Mouse (Mus musculus) heart, postnatal 36 days (tissue): ENCODE results near the gene Il1rn. TPM values are rescaled to one million over a fixed set of nuclear protein-coding genes. Genes with fewer than 3 reads are reported as not detected.

Experiments used
- DNase-seq, 2 experiments: peaks; one replicate each; pipeline ENCODE4 v3.0.0; 2021 to 2022
- intact Hi-C: fragments of 180-260 bp; cut with DNase I; formaldehyde crosslinking; loops from one replicate; pipeline ENCODE4 v1.15.1; 2025
- total RNA-seq, 2 experiments: library from RNA; stranded (reverse); gene quantifications; 2 replicates each; pipeline ENCODE4 v1.2.3; 2021

Il1rn gene
- total RNA-seq, 2 experiments from 2014 or later = 0.14 to 0.25 TPM

- intact Hi-C loops = no loop called here
- DNase-seq = no peak
Measured at GRCm38 (mm10) chr2:24378747-24379450, 42.2 kb downstream of the Il1rn start.

DNA sequence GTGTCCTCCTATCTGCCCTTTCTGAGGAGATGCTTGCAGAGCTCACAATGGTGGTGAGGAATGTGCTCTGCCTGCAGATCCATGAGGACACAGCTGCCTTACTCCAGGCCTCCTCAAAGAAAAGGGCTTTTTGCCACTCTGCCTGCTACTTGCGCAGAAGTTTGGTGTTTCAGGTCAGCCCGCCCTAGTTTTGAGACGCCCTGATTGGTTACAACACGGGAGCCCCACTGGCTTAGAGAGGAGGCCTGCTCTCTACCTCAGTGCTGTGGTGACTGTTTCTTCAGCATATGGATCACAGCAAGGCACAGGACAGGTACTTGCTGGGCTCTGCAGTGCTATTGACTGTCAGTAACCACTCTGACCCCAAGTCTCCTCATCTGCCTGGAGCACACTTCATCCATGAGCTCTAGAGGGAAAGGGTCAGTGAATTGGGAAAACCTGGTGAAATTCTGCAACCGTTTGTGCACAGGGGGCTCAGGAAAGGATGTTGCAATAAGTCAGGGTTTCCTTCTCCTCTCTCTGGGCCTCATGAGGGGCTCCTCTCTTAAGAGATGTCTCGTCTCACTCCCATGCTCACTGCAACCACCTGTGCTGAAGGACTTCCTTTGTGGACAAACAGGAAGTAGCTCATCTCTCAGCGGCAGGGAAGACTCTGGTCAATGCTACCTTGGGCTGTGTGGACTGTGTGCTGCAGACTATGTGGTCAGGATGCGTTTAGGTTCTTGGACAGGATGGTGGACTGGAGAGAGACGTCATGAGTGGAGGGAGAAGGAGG is 46.0 kb downstream of the Il1rn start:
- no peak for DNase-seq
- intact Hi-C loops = no loop called here

DNA sequence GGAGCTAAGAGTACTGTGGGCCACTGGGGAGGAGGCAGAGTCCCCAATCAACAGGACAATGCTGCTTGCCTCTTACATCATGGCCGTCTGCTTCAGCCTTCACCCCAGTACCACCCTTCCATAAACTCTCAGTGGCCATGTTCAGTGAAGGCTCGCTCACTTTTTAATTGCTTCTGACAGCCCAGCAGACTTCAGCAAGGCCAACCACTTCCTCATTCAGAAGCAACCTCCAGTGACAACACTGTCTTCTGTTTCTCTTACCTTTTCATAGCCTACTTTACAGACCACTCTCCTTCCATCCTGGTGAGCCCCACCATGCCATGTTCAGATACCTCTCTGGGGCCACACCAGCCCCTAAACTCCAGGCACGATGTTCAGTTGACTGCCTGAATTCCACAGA is 47.0 kb downstream of the Il1rn start:
- intact Hi-C loops = no loop called here
- no peak for DNase-seq

DNA sequence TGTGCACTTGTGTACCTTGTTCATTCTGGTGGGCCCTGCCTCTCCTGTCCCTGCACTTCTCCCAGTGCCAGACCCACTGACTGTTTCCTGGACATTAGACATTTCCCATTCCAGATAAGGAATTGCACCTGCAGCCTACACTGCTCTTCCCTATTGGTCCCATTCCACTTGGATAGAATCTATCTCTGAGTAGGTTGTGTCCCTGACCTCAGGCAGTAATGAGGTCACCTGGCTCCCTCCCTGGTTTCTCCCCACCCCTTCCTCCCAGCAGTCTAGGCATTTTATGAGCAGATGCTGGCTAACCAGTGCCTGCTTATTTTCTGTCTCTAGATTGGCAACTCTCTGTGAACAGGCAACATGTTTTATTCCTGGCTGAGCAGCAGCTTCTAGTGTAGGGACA is 47.7 kb downstream of the Il1rn start:
- DNase-seq = no peak
- intact Hi-C loops = no loop called here

DNA sequence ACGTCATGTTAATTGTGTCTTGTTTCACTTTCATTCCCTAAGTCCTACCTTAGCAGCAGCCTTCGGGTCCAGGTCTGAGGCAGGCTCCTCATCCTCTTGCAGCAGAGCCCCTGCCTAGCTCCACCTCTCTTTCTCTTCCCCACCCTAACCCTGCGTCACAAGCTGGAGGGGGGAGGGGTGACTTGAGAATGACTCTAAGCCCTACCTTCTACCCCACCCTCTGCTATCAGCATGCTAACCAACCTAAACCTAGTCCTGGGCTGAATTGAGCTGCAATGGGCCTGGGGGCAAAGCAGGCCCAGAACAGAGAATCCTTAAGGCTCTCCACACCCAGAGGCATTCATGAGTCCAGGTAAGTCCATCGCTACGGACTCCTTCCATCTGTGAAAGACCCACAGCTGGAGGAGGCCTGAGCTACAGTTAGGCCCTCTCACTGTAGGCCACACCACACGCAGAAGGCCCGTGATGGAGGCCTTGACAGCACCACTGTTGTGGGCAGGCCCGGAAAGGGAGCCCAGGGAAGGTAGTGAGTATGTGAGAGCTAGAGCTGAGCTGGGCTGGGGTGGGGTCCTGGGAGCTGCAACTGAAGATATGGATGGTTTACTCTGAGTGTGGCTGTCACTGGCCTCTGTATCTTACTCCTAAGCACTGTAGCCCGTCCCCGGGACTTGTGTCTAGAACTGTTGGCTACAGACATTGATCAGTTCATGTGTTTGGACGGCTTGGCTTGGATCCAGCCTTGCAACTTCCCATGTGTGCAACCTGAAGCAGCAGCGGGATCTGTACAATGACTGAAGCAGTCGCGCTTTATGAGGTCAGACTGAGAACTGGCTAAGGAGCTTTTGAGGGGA is 48.7 kb downstream of the Il1rn start:
- DNase-seq = no peak
- intact Hi-C loops = no loop called here

- DNase-seq = peak; percentile 21 to 25
- intact Hi-C loops = no loop called here
Measured at GRCm38 (mm10) chr2:24386158-24386963, 49.7 kb downstream of the Il1rn start.

- no peak for DNase-seq
Measured at GRCm38 (mm10) chr2:24386964-24387320, 50.3 kb downstream of the Il1rn start.

DNA sequence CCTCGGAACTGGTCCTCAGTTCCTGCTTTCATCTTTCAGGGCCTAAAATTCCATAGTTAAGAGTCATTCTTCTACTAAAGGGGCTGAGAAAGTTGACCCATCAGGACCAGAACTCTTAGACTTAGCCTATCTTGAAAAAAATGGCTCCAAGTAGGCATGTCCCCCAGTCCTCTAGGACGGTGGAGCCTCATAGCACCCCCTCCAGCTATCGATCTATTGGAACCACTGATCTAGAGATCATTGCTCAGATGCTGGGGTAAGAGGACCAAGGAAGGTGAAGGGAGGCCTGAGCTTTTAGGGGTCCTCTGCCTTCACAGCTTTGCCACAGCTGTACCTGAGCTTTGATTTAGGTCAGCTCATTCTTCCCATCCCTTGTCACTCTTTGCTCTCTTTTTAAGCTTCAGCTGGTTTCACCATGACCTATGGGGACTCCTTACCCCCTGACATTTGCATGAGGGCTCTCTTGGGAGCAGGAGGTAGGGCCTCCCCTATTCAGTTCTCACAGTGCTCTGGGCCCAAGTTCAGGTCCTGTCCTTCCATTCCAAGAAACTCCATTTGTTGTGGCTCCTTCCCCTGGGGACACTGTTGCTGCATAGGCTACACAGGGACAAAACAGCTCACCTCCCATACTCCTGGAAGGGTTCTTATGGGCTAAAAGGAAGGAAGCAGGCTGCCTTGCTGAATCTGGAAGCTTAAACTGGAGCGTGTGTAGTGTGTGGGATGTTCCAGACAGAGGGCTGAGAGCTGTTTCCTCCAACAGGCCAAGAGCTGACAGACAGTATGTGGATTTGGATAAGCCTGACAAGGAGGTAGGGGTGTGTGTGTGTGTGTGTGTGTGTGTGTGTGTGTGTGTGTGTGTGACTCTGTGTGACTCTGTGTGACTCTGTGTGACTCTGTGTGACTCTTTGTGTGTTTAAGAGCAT is 51.0 kb downstream of the Il1rn start:
- DNase-seq = no peak
- intact Hi-C loops = no loop called here

More at GRCm38 (mm10) chr2:24386964-24387320, 50.3 kb downstream of the Il1rn start:
- intact Hi-C loops = no loop called here

DNA sequence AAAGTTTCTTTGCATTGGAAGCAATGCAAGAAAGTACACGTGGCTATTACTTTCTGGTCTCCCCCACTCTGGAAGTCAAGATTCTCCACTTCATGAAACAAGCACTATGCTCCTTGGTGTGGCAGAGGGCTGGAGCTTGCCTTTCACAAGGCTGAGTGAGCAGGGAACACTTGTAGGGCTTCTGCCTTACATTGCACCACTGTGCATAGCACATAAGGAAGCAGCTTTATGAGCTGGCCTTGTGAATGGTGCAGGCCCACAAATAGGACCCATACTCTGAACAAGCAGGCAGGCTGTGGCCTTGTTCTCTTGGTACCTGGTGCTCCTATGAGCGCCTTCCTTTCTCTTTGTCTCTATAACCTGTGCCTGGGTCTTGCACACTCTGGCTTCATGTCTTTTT is 56.6 kb downstream of the Il1rn start:
- intact Hi-C loops = no loop called here
- DNase-seq = no peak

- intact Hi-C loops = no loop called here
Measured at GRCm38 (mm10) chr2:24397115-24397514, 60.5 kb downstream of the Il1rn start.

DNA sequence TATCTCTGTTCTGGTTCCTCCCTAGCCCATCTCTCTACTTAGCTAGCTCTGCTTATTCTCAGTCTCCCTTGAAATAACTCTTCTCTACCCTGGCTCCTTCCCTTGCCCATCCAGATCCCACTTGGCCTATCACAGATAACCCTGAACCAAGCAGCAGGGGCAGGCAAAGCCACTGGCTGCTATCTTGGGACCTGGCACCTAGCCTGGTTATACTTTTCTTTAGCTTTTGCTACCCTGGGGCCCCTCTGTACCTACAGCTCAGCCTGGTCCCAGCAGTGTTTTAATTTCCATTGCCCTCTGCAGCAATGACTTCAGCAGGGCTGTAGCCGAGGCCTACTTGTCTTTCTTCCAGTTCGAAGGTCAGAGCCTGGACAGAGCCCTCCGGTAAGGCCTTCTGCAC is 64.1 kb downstream of the Il1rn start:
- DNase-seq = no peak
- intact Hi-C loops = no loop called here

More at GRCm38 (mm10) chr2:24397115-24397514, 60.5 kb downstream of the Il1rn start:
- DNase-seq = no peak

Other genes with a start within 250 kb of the Il1rn start
- gene Tbpl2, start 240.3 kb upstream of the Il1rn start, total RNA-seq = not detected
- not detected for gene Il1f8, start 183.7 kb upstream of the Il1rn start, total RNA-seq
- gene Il1f9, start 150.4 kb upstream of the Il1rn start, total RNA-seq = not detected
- not detected for gene Il1f6, start 121.4 kb upstream of the Il1rn start, total RNA-seq
- gene Il1f5, start 59.9 kb upstream of the Il1rn start, total RNA-seq = not detected
- not detected for gene Il1f10, start 45.7 kb upstream of the Il1rn start, total RNA-seq
- gene Psd4, start 30.7 kb downstream of the Il1rn start, total RNA-seq = 1 to 10 TPM in 1 of 2 experiments, under 1 TPM in 1; 0.89 to 1.4 TPM
- not detected for gene Pax8, start 138.7 kb downstream of the Il1rn start, total RNA-seq